Mouse (Mus musculus): ENCODE data around the gene Fcamr. TPM values are rescaled to one million over a fixed set of nuclear protein-coding genes. Genes with fewer than 3 reads are reported as not detected.
A peak's percentile ranks its signal among the peaks of the same experiment; 100 is the strongest.

Fcamr gene
- polyA plus RNA-seq, 1 experiment from 2014 or later, result 0.17 TPM

DNA sequence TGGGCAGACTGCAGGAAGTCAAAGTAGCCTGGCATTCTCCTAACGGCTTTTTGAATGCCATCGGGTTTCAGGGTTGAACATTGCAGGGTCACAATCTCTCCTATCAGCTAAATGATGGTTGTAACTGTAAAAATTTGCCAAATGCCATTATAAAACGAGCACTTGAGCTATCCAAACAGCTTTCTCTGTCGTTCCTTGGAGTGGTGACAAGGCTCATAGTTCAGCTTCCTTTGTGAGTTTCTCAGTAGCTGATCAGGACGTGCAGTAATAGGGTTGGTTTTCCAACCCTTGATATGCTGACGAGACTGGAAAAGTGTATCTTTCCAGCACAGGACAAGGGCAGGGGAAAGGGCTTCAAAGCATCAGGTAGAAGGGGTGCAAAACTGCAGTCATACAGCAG lies 2.7 kb upstream of the Fcamr start:
- H3K27ac ChIP-seq (ENCODE audit: low read depth, low read length), result peak overlapping the region; percentile 67
- H3K27me3 ChIP-seq (replicated peaks; ENCODE audit: control insufficient read depth, insufficient read depth, low read length), result no peaks in the 10 kb centered on the region
- WGBS, result 22% methylated on average over 6 of the region's 6 CpGs
- ATAC-seq, result peak; percentile 89
- no peak overlapping the region for H3K4me3 ChIP-seq (ENCODE audit: low read depth, low read length)
- no peaks in the 10 kb centered on the region for H3K4me1 ChIP-seq (replicated peaks; ENCODE audit: control insufficient read depth, insufficient read depth, low read length)
- H3K9me3 ChIP-seq (ENCODE audit: control insufficient read depth), result no peaks in the 10 kb centered on the region
- peak overlapping the region; percentile 42 for H3K4me2 ChIP-seq (replicated peaks; ENCODE audit: low read depth)
- H3K9ac ChIP-seq (ENCODE audit: low read depth, low read length), result no peak overlapping the region
- no peaks in the 10 kb centered on the region for H3K36me3 ChIP-seq (ENCODE audit: control insufficient read depth, insufficient read depth)
- TF ChIP-seq CTCF (IDR thresholded peaks at IDR 0.05; ENCODE audit: low read depth), result no peak

- WGBS, result 38% methylated on average over 3 of the region's 3 CpGs
- no peak for TF ChIP-seq CTCF (IDR thresholded peaks at IDR 0.05; ENCODE audit: low read depth)
- peak; percentile 88 for ATAC-seq
- Histone ChIP-seq H3K4me2 (replicated peaks; ENCODE audit: low read depth) (peak overlapping the region; percentile 42), H3K4me1 (replicated peaks; ENCODE audit: control insufficient read depth, insufficient read depth, low read length) (no peaks in the 10 kb centered on the region), H3K9ac (ENCODE audit: low read depth, low read length) (no peak overlapping the region), H3K4me3 (ENCODE audit: low read depth, low read length) (no peak overlapping the region), H3K27ac (ENCODE audit: low read depth, low read length) (peak overlapping the region; percentile 67), H3K27me3 (replicated peaks; ENCODE audit: control insufficient read depth, insufficient read depth, low read length) (no peaks in the 10 kb centered on the region), H3K9me3 (ENCODE audit: control insufficient read depth) (no peaks in the 10 kb centered on the region), H3K36me3 (ENCODE audit: control insufficient read depth, insufficient read depth) (no peaks in the 10 kb centered on the region)
Measured at GRCm38 (mm10) chr1:130798551-130798950, 2.2 kb upstream of the Fcamr start.

DNA sequence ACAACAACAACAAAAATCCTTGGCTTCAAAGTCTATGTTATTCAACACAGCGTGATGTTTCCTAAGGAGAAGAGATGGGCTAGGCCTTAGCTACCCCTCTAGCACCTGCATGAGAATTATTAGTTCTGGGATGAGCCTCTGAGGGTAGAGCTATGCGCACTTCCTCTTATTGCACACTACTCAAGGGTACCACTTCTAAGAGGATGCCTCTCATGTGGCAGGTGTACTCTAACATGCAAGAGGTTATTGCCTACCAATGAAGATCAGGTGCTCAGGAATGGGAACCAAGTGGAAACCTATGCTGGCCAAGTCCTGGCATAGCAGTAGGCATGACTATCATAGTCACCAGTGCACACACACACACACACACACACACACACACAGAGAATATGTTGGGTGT lies 1.3 kb upstream of the Fcamr start:
- no peak for ATAC-seq
- Histone ChIP-seq H3K27ac (ENCODE audit: low read depth, low read length) (no peak overlapping the region), H3K27me3 (replicated peaks; ENCODE audit: control insufficient read depth, insufficient read depth, low read length) (no peaks in the 10 kb centered on the region), H3K4me3 (ENCODE audit: low read depth, low read length) (no peak overlapping the region), H3K4me2 (replicated peaks; ENCODE audit: low read depth) (no peak overlapping the region), H3K9ac (ENCODE audit: low read depth, low read length) (no peak overlapping the region), H3K4me1 (replicated peaks; ENCODE audit: control insufficient read depth, insufficient read depth, low read length) (no peaks in the 10 kb centered on the region), H3K9me3 (ENCODE audit: control insufficient read depth) (no peaks in the 10 kb centered on the region), H3K36me3 (ENCODE audit: control insufficient read depth, insufficient read depth) (no peaks in the 10 kb centered on the region)
- TF ChIP-seq CTCF (IDR thresholded peaks at IDR 0.05; ENCODE audit: low read depth), result no peak
- 93% methylated on average over 2 of the region's 2 CpGs for WGBS

DNA sequence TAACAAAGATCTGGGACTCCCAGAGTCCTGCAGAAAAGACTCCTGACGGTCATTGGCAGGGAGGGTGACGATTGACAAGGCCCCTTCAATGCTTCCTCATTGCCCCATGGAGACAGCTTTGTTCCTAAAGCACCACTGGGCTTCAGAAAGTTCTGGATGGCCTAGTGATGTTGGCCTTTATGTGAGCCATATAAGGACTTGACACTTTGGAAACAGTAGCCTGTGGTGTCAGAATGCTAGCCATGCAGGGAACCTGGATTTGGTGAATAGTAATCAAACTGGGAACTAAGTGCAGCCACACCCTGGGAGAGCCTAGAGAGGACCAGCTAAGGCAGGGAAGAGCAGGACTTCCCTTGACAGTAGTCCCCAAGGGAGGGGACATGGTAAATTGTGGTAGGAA lies 809 bp downstream of the Fcamr start:
- Histone ChIP-seq H3K4me2 (replicated peaks; ENCODE audit: low read depth) (no peak overlapping the region), H3K9me3 (ENCODE audit: control insufficient read depth) (no peaks in the 10 kb centered on the region), H3K27me3 (replicated peaks; ENCODE audit: control insufficient read depth, insufficient read depth, low read length) (no peaks in the 10 kb centered on the region), H3K4me3 (ENCODE audit: low read depth, low read length) (no peak overlapping the region), H3K36me3 (ENCODE audit: control insufficient read depth, insufficient read depth) (no peaks in the 10 kb centered on the region), H3K9ac (ENCODE audit: low read depth, low read length) (no peak overlapping the region), H3K27ac (ENCODE audit: low read depth, low read length) (no peak overlapping the region), H3K4me1 (replicated peaks; ENCODE audit: control insufficient read depth, insufficient read depth, low read length) (no peaks in the 10 kb centered on the region)
- WGBS, result 62% methylated on average over 2 of the region's 2 CpGs
- TF ChIP-seq CTCF (IDR thresholded peaks at IDR 0.05; ENCODE audit: low read depth), result no peak
- no peak for ATAC-seq

DNA sequence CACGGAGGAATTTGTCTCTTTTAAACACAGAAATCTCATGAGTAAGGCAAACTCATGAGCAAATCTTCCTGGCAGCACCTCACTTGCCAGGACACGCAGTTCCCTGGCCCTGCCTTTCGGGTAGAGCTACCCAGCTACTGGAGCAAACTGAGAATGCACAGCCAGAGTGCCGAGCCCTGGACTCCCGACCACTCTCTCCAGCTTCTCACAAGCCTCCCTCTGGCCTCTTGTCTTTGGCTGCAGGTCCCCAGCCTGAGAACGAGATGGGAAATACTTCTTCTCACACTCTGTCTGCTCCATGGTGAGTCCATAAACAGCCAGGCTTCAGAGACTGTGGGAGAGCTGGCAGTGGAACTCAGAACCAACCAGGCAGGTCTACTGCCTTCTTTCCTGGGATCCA lies 2.3 kb downstream of the Fcamr start:
- no peak overlapping the region for H3K4me3 ChIP-seq (ENCODE audit: low read depth, low read length)
- no peak overlapping the region for H3K4me2 ChIP-seq (replicated peaks; ENCODE audit: low read depth)
- ATAC-seq, result no peak
- no peaks in the 10 kb centered on the region for H3K36me3 ChIP-seq (ENCODE audit: control insufficient read depth, insufficient read depth)
- H3K27me3 ChIP-seq (replicated peaks; ENCODE audit: control insufficient read depth, insufficient read depth, low read length), result no peaks in the 10 kb centered on the region
- no peak for TF ChIP-seq CTCF (IDR thresholded peaks at IDR 0.05; ENCODE audit: low read depth)
- 68% methylated on average over 6 of the region's 6 CpGs for WGBS
- no peak overlapping the region for H3K27ac ChIP-seq (ENCODE audit: low read depth, low read length)
- no peaks in the 10 kb centered on the region for H3K4me1 ChIP-seq (replicated peaks; ENCODE audit: control insufficient read depth, insufficient read depth, low read length)
- no peaks in the 10 kb centered on the region for H3K9me3 ChIP-seq (ENCODE audit: control insufficient read depth)
- no peak overlapping the region for H3K9ac ChIP-seq (ENCODE audit: low read depth, low read length)

DNA sequence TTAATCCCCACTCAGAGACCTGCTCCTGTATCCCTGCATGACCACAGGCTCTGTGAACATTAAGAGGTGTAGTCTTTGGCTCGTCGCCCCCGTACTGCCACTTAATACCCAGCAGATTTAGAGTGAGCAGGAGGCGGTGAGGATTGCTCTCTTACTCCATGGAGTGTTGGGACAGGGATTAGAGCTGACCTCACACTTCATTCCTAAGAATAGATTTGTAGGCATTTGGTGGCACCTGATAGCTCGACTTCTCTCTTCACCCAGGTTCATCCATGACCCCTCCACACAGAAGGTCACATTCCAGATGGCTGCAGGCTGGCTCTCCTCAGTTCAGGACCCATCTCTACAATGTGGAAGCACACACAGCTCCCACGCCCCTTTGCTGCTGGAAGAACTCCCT lies 3.6 kb downstream of the Fcamr start:
- no peak for TF ChIP-seq CTCF (IDR thresholded peaks at IDR 0.05; ENCODE audit: low read depth)
- Histone ChIP-seq H3K27ac (ENCODE audit: low read depth, low read length) (no peak overlapping the region), H3K9me3 (ENCODE audit: control insufficient read depth) (no peaks in the 10 kb centered on the region), H3K4me1 (replicated peaks; ENCODE audit: control insufficient read depth, insufficient read depth, low read length) (no peaks in the 10 kb centered on the region), H3K9ac (ENCODE audit: low read depth, low read length) (no peak overlapping the region), H3K4me3 (ENCODE audit: low read depth, low read length) (no peak overlapping the region), H3K27me3 (replicated peaks; ENCODE audit: control insufficient read depth, insufficient read depth, low read length) (no peaks in the 10 kb centered on the region), H3K36me3 (ENCODE audit: control insufficient read depth, insufficient read depth) (no peaks in the 10 kb centered on the region), H3K4me2 (replicated peaks; ENCODE audit: low read depth) (no peak overlapping the region)
- 65% methylated on average over 6 of the region's 6 CpGs for WGBS
- ATAC-seq, result no peak

- TF ChIP-seq CTCF (IDR thresholded peaks at IDR 0.05; ENCODE audit: low read depth), result no peak
- no peaks in the 10 kb centered on the region for H3K4me1 ChIP-seq (replicated peaks; ENCODE audit: control insufficient read depth, insufficient read depth, low read length)
- no peak overlapping the region for H3K4me3 ChIP-seq (ENCODE audit: low read depth, low read length)
- H3K9me3 ChIP-seq (ENCODE audit: control insufficient read depth), result no peaks in the 10 kb centered on the region
- no peak overlapping the region for H3K4me2 ChIP-seq (replicated peaks; ENCODE audit: low read depth)
- H3K27ac ChIP-seq (ENCODE audit: low read depth, low read length), result no peak overlapping the region
- no peaks in the 10 kb centered on the region for H3K36me3 ChIP-seq (ENCODE audit: control insufficient read depth, insufficient read depth)
- no peaks in the 10 kb centered on the region for H3K27me3 ChIP-seq (replicated peaks; ENCODE audit: control insufficient read depth, insufficient read depth, low read length)
- no peak overlapping the region for H3K9ac ChIP-seq (ENCODE audit: low read depth, low read length)
- no peak for ATAC-seq
- 81% methylated on average over 3 of the region's 3 CpGs for WGBS
Measured at GRCm38 (mm10) chr1:130810906-130811305, 10.2 kb downstream of the Fcamr start.
